Mouse (Mus musculus) intestine, embryonic 14.5 days (tissue): ENCODE measurements at regions not wholly inside any gene's neighbourhood (a gene's known extent, or its start where the extent isn't known, plus 50 kb on each side); places are given as distances from the start of the nearest gene placed in this dataset.

Experiments
- ATAC-seq: fragments of 200-750 bp; cut with Nextera tagmentation; replicated peaks from 2 replicates; pipeline ENCODE4 v1.8.0; 2017; ENCODE audit warnings: low read depth, moderate number of reproducible peaks, moderate TSS enrichment, moderate library complexity; ENCODE audit not compliant: low FRiP score, low TSS enrichment
- DNase-seq: peaks from one replicate; pipeline ENCODE4 v3.0.0-alpha.2; 2018; ENCODE audit warnings: low spot score
- H3K27ac ChIP-seq: fragments of 300-500 bp; sonication (generic); 2 replicates; pipeline ENCODE4 v1.5.1; 2014; ENCODE audit warnings: low read depth, mild to moderate bottlenecking, control low read depth
- H3K27me3 ChIP-seq: fragments of 300-500 bp; sonication (generic); replicated peaks from 2 replicates; pipeline ENCODE4 v1.6.1; 2014; ENCODE audit warnings: low read length, control low read depth; ENCODE audit not compliant: control insufficient read depth, insufficient read depth
- H3K36me3 ChIP-seq: fragments of 300-500 bp; sonication (generic); 2 replicates; pipeline ENCODE4 v1.6.1; 2014; ENCODE audit warnings: low read length, control low read depth; ENCODE audit not compliant: control insufficient read depth, insufficient read depth
- H3K4me1 ChIP-seq: fragments of 300-500 bp; sonication (generic); replicated peaks from 2 replicates; pipeline ENCODE4 v1.6.1; 2014; ENCODE audit warnings: low read length, control low read depth, mixed read lengths; ENCODE audit not compliant: control insufficient read depth, insufficient read depth
- H3K4me2 ChIP-seq: fragments of 300-500 bp; sonication (generic); 2 replicates; pipeline ENCODE4 v1.6.1; 2014; ENCODE audit warnings: low read length
- H3K4me3 ChIP-seq: fragments of 300-500 bp; sonication (generic); 2 replicates; pipeline ENCODE4 v1.5.1; 2014; ENCODE audit warnings: low read depth, low read length, control low read depth, mixed read lengths
- H3K9ac ChIP-seq: fragments of 300-500 bp; sonication (generic); 2 replicates; pipeline ENCODE4 v1.6.1; 2014; ENCODE audit warnings: mild to moderate bottlenecking, low read length
- H3K9me3 ChIP-seq: fragments of 300-500 bp; sonication (generic); 2 replicates; pipeline ENCODE4 v1.6.1; 2016; ENCODE audit warnings: low read length, control low read depth; ENCODE audit not compliant: control insufficient read depth
- WGBS: fragments of 180-500 bp; shearing (Covaris S2); extraction: QIAGEN DNeasy Blood & Tissue Kit; methylation state at CpG from one replicate; pipeline ENCODE4 v1.1.7; 2014; 5-methylcytosine and 5-hydroxymethylcytosine counted together

GRCm38 (mm10) chr13:112178031-112178430 is 110.2 kb upstream of the Ankrd55 start:
- no peak overlapping the region for H3K4me2 ChIP-seq
- H3K9me3 ChIP-seq = no peaks in the 10 kb centered on the region
- no peaks in the 10 kb centered on the region for H3K27me3 ChIP-seq
- no peak overlapping the region for H3K9ac ChIP-seq
- no peak overlapping the region for H3K4me3 ChIP-seq
- DNase-seq (no peak), ATAC-seq (no peak)
- no peak overlapping the region for H3K27ac ChIP-seq
- no peaks in the 10 kb centered on the region for H3K36me3 ChIP-seq
- WGBS = 94% methylated on average over 4 of the region's 4 CpGs
- H3K4me1 ChIP-seq = no peaks in the 10 kb centered on the region

GRCm38 (mm10) chr13:112183996-112184395 is 104.3 kb upstream of the Ankrd55 start:
- no peak for ATAC-seq
- Histone ChIP-seq H3K4me1 (peaks cover 14% of the 10 kb centered on the region), H3K9me3 (no peaks in the 10 kb centered on the region), H3K36me3 (no peaks in the 10 kb centered on the region), H3K4me3 (no peak overlapping the region), H3K27me3 (no peaks in the 10 kb centered on the region), H3K9ac (no peak overlapping the region), H3K27ac (no peak overlapping the region), H3K4me2 (no peak overlapping the region)
- WGBS = 95% methylated on average over 10 of the region's 10 CpGs
- DNase-seq = no peak

GRCm38 (mm10) chr13:112185116-112185515 is 103.1 kb upstream of the Ankrd55 start:
- Histone ChIP-seq H3K9me3 (no peaks in the 10 kb centered on the region), H3K27ac (no peak overlapping the region), H3K4me3 (no peak overlapping the region), H3K4me2 (no peak overlapping the region), H3K4me1 (peaks cover 24% of the 10 kb centered on the region), H3K36me3 (no peaks in the 10 kb centered on the region), H3K27me3 (no peaks in the 10 kb centered on the region), H3K9ac (no peak overlapping the region)
- ATAC-seq = no peak
- no peak for DNase-seq
- WGBS = 34% methylated on average over 9 of the region's 12 CpGs

- no peak for ATAC-seq
- no peak overlapping the region for H3K27ac ChIP-seq
- no peak overlapping the region for H3K4me2 ChIP-seq
- no peak overlapping the region for H3K4me3 ChIP-seq
- no peaks in the 10 kb centered on the region for H3K9me3 ChIP-seq
- WGBS = 34% methylated on average over 3 of the region's 3 CpGs
- H3K27me3 ChIP-seq = no peaks in the 10 kb centered on the region
- no peak overlapping the region for H3K9ac ChIP-seq
- peaks cover 27% of the 10 kb centered on the region for H3K4me1 ChIP-seq
- no peaks in the 10 kb centered on the region for H3K36me3 ChIP-seq
- DNase-seq = no peak
Observed at GRCm38 (mm10) chr13:112187226-112187625, 101.0 kb upstream of the Ankrd55 start.

GRCm38 (mm10) chr13:112188313-112188712 is 99.9 kb upstream of the Ankrd55 start:
- Histone ChIP-seq H3K4me1 (peaks cover 34% of the 10 kb centered on the region), H3K9me3 (no peaks in the 10 kb centered on the region), H3K36me3 (no peaks in the 10 kb centered on the region), H3K27ac (no peak overlapping the region), H3K27me3 (no peaks in the 10 kb centered on the region), H3K4me3 (no peak overlapping the region), H3K9ac (no peak overlapping the region), H3K4me2 (no peak overlapping the region)
- WGBS = 36% methylated on average over 7 of the region's 7 CpGs
- no peak for DNase-seq
- ATAC-seq = no peak

- no peak overlapping the region for H3K27ac ChIP-seq
- WGBS = 65% methylated on average over 18 of the region's 18 CpGs
- no peak overlapping the region for H3K4me3 ChIP-seq
- no peak overlapping the region for H3K4me2 ChIP-seq
- no peaks in the 10 kb centered on the region for H3K27me3 ChIP-seq
- ATAC-seq (no peak), DNase-seq (no peak)
- no peaks in the 10 kb centered on the region for H3K9me3 ChIP-seq
- no peaks in the 10 kb centered on the region for H3K36me3 ChIP-seq
- peaks cover 34% of the 10 kb centered on the region for H3K4me1 ChIP-seq
- H3K9ac ChIP-seq = no peak overlapping the region
Observed at GRCm38 (mm10) chr13:112188741-112189476, 99.3 kb upstream of the Ankrd55 start.

GRCm38 (mm10) chr13:112189605-112190004 is 98.6 kb upstream of the Ankrd55 start:
- ATAC-seq (no peak), DNase-seq (no peak)
- no peak overlapping the region for H3K27ac ChIP-seq
- 29% methylated on average over 5 of the region's 5 CpGs for WGBS
- H3K27me3 ChIP-seq = no peaks in the 10 kb centered on the region
- no peak overlapping the region for H3K4me2 ChIP-seq
- no peaks in the 10 kb centered on the region for H3K36me3 ChIP-seq
- no peaks in the 10 kb centered on the region for H3K9me3 ChIP-seq
- H3K4me1 ChIP-seq = peaks cover 34% of the 10 kb centered on the region
- no peak overlapping the region for H3K9ac ChIP-seq
- H3K4me3 ChIP-seq = no peak overlapping the region

GRCm38 (mm10) chr13:112192192-112192905 is 95.9 kb upstream of the Ankrd55 start:
- no peaks in the 10 kb centered on the region for H3K36me3 ChIP-seq
- no peak for ATAC-seq
- DNase-seq = no peak
- H3K9ac ChIP-seq = no peak overlapping the region
- H3K27ac ChIP-seq = no peak overlapping the region
- no peaks in the 10 kb centered on the region for H3K27me3 ChIP-seq
- no peak overlapping the region for H3K4me3 ChIP-seq
- H3K9me3 ChIP-seq = no peaks in the 10 kb centered on the region
- no peak overlapping the region for H3K4me2 ChIP-seq
- H3K4me1 ChIP-seq = peaks cover 40% of the 10 kb centered on the region
- WGBS = 34% methylated on average over 9 of the region's 9 CpGs

- ATAC-seq = no peak
- WGBS = 70% methylated on average over 5 of the region's 5 CpGs
Observed at GRCm38 (mm10) chr13:112193676-112194075, 94.6 kb upstream of the Ankrd55 start.

More at GRCm38 (mm10) chr13:112193676-112194075, 94.6 kb upstream of the Ankrd55 start:
- DNase-seq = no peak
- no peaks in the 10 kb centered on the region for H3K36me3 ChIP-seq
- no peak overlapping the region for H3K27ac ChIP-seq
- H3K9ac ChIP-seq = no peak overlapping the region
- H3K27me3 ChIP-seq = no peaks in the 10 kb centered on the region
- peaks cover 31% of the 10 kb centered on the region for H3K4me1 ChIP-seq
- H3K4me2 ChIP-seq = no peak overlapping the region
- H3K4me3 ChIP-seq = no peak overlapping the region
- no peaks in the 10 kb centered on the region for H3K9me3 ChIP-seq
